Mouse (Mus musculus): Measurements from ENCODE around the gene Gm10309. TPM values are rescaled to one million over a fixed set of nuclear protein-coding genes. Genes with fewer than 3 reads are reported as not detected.

Gene Gm10309
- 0.16 TPM in 2 replicates for polyA plus RNA-seq (2016; fragmentation: Nextera tagmentation; extraction: Ambion mirVana)

- 90% methylated on average over 8 of the region's 8 CpGs for WGBS
- H3K27me3 ChIP-seq (ENCODE audit: low read depth, poor library complexity, severe bottlenecking): no peaks in the 10 kb centered on the region
- no peaks in the 10 kb centered on the region for H3K9me3 ChIP-seq (replicated peaks)
- no peak within 1 kb of the TSS for H3K4me3 ChIP-seq
- no peak for DNase-seq (ENCODE audit: low spot score)
- H3K4me1 ChIP-seq: peaks cover 17% of the 10 kb centered on the region
- H3K27ac ChIP-seq: no peak within 1 kb of the TSS
- no peaks in the 10 kb centered on the region for H3K36me3 ChIP-seq
Measured at GRCm38 (mm10) chr17:86505183-86505631, at the start of gene Gm10309. TSS of gene Gm10309 (minus strand) at chr17:86505232.

- Histone ChIP-seq H3K36me3 (no peaks in the 10 kb centered on the region), H3K27me3 (ENCODE audit: low read depth, poor library complexity, severe bottlenecking) (no peaks in the 10 kb centered on the region), H3K4me1 (no peaks in the 10 kb centered on the region), H3K9me3 (replicated peaks) (no peaks in the 10 kb centered on the region), H3K4me3 (no peak overlapping the region), H3K27ac (no peak overlapping the region)
- DNase-seq (ENCODE audit: low spot score): no peak
- WGBS: 89% methylated on average over 6 of the region's 6 CpGs
Measured at GRCm38 (mm10) chr17:86551995-86552394, 47.0 kb upstream of the Gm10309 start.

- H3K4me1 ChIP-seq: no peaks in the 10 kb centered on the region
- 88% methylated on average over 10 of the region's 10 CpGs for WGBS
- no peaks in the 10 kb centered on the region for H3K36me3 ChIP-seq
- no peaks in the 10 kb centered on the region for H3K9me3 ChIP-seq (replicated peaks)
- no peak for DNase-seq (ENCODE audit: low spot score)
- H3K27ac ChIP-seq: no peak overlapping the region
- no peaks in the 10 kb centered on the region for H3K27me3 ChIP-seq (ENCODE audit: low read depth, poor library complexity, severe bottlenecking)
- H3K4me3 ChIP-seq: no peak overlapping the region
Measured at GRCm38 (mm10) chr17:86551561-86551960, 46.5 kb upstream of the Gm10309 start.

- H3K36me3 ChIP-seq: no peaks in the 10 kb centered on the region
- no peaks in the 10 kb centered on the region for H3K9me3 ChIP-seq (replicated peaks)
- no peak overlapping the region for H3K4me3 ChIP-seq
- no peak overlapping the region for H3K27ac ChIP-seq
- 95% methylated on average over 10 of the region's 10 CpGs for WGBS
- no peaks in the 10 kb centered on the region for H3K27me3 ChIP-seq (ENCODE audit: low read depth, poor library complexity, severe bottlenecking)
- DNase-seq (ENCODE audit: low spot score): no peak
- no peaks in the 10 kb centered on the region for H3K4me1 ChIP-seq
Measured at GRCm38 (mm10) chr17:86549128-86549527, 44.1 kb upstream of the Gm10309 start.

GRCm38 (mm10) chr17:86546529-86546928, 41.5 kb upstream of the Gm10309 start:
- Histone ChIP-seq H3K9me3 (replicated peaks) (no peaks in the 10 kb centered on the region), H3K27me3 (ENCODE audit: low read depth, poor library complexity, severe bottlenecking) (no peaks in the 10 kb centered on the region), H3K4me1 (no peaks in the 10 kb centered on the region), H3K4me3 (no peak overlapping the region), H3K36me3 (no peaks in the 10 kb centered on the region), H3K27ac (no peak overlapping the region)
- 91% methylated on average over 7 of the region's 7 CpGs for WGBS
- no peak for DNase-seq (ENCODE audit: low spot score)

GRCm38 (mm10) chr17:86539881-86540430, 34.9 kb upstream of the Gm10309 start:
- DNase-seq (ENCODE audit: low spot score): no peak
- Histone ChIP-seq H3K4me1 (0 out of 2 replicates have a peak, but pooled peaks cover 6% of the 10 kb centered on the region), H3K27ac (no peak overlapping the region), H3K36me3 (no peaks in the 10 kb centered on the region), H3K27me3 (ENCODE audit: low read depth, poor library complexity, severe bottlenecking) (no peaks in the 10 kb centered on the region), H3K4me3 (no peak overlapping the region), H3K9me3 (replicated peaks) (no peaks in the 10 kb centered on the region)
- 84% methylated on average over 18 of the region's 18 CpGs for WGBS

- no peaks in the 10 kb centered on the region for H3K27me3 ChIP-seq (ENCODE audit: low read depth, poor library complexity, severe bottlenecking)
- peak; percentile 63 for DNase-seq (ENCODE audit: low spot score)
- WGBS: 52% methylated on average over 22 of the region's 22 CpGs
- H3K9me3 ChIP-seq (replicated peaks): no peaks in the 10 kb centered on the region
- no peaks in the 10 kb centered on the region for H3K36me3 ChIP-seq
- H3K4me1 ChIP-seq: 0 out of 2 replicates have a peak, but pooled peaks cover 6% of the 10 kb centered on the region
- H3K27ac ChIP-seq: no peak overlapping the region
- no peak overlapping the region for H3K4me3 ChIP-seq
Measured at GRCm38 (mm10) chr17:86535827-86536656, 31.0 kb upstream of the Gm10309 start.

GRCm38 (mm10) chr17:86535096-86535495, 30.1 kb upstream of the Gm10309 start:
- Histone ChIP-seq H3K27me3 (ENCODE audit: low read depth, poor library complexity, severe bottlenecking) (no peaks in the 10 kb centered on the region), H3K4me1 (peaks cover 9% of the 10 kb centered on the region), H3K9me3 (replicated peaks) (no peaks in the 10 kb centered on the region), H3K4me3 (no peak overlapping the region), H3K27ac (no peak overlapping the region), H3K36me3 (no peaks in the 10 kb centered on the region)
- WGBS: 86% methylated on average over 10 of the region's 10 CpGs
- DNase-seq (ENCODE audit: low spot score): no peak

- H3K9me3 ChIP-seq (replicated peaks): no peaks in the 10 kb centered on the region
- H3K4me3 ChIP-seq: no peak overlapping the region
- DNase-seq (ENCODE audit: low spot score): no peak
- H3K36me3 ChIP-seq: no peaks in the 10 kb centered on the region
- no peaks in the 10 kb centered on the region for H3K27me3 ChIP-seq (ENCODE audit: low read depth, poor library complexity, severe bottlenecking)
- 89% methylated on average over 11 of the region's 11 CpGs for WGBS
- no peak overlapping the region for H3K27ac ChIP-seq
- peaks cover 15% of the 10 kb centered on the region for H3K4me1 ChIP-seq
Measured at GRCm38 (mm10) chr17:86533549-86533851, 28.5 kb upstream of the Gm10309 start.

GRCm38 (mm10) chr17:86532783-86533548, 27.9 kb upstream of the Gm10309 start:
- no peak for DNase-seq (ENCODE audit: low spot score)
- Histone ChIP-seq H3K4me3 (no peak overlapping the region), H3K36me3 (no peaks in the 10 kb centered on the region), H3K27me3 (ENCODE audit: low read depth, poor library complexity, severe bottlenecking) (no peaks in the 10 kb centered on the region), H3K9me3 (replicated peaks) (no peaks in the 10 kb centered on the region), H3K4me1 (peaks cover 10% of the 10 kb centered on the region), H3K27ac (no peak overlapping the region)
- 74% methylated on average over 17 of the region's 17 CpGs for WGBS

GRCm38 (mm10) chr17:86531231-86531630, 26.2 kb upstream of the Gm10309 start:
- no peak for DNase-seq (ENCODE audit: low spot score)
- Histone ChIP-seq H3K4me3 (no peak overlapping the region), H3K4me1 (peaks cover 9% of the 10 kb centered on the region), H3K27me3 (ENCODE audit: low read depth, poor library complexity, severe bottlenecking) (no peaks in the 10 kb centered on the region), H3K9me3 (replicated peaks) (no peaks in the 10 kb centered on the region), H3K27ac (no peak overlapping the region), H3K36me3 (no peaks in the 10 kb centered on the region)
- 88% methylated on average over 6 of the region's 6 CpGs for WGBS

- Histone ChIP-seq H3K27ac (no peak overlapping the region), H3K4me3 (no peak overlapping the region), H3K27me3 (ENCODE audit: low read depth, poor library complexity, severe bottlenecking) (no peaks in the 10 kb centered on the region), H3K9me3 (replicated peaks) (no peaks in the 10 kb centered on the region), H3K4me1 (peaks cover 9% of the 10 kb centered on the region), H3K36me3 (no peaks in the 10 kb centered on the region)
- whole genome bisulfite sequencing: 82% methylated on average over 4 of the region's 4 CpGs
- DNase-seq (ENCODE audit: low spot score): no peak
Measured at GRCm38 (mm10) chr17:86529411-86529810, 24.4 kb upstream of the Gm10309 start.

GRCm38 (mm10) chr17:86529003-86529402, 24.0 kb upstream of the Gm10309 start:
- Histone ChIP-seq H3K4me1 (peaks cover 9% of the 10 kb centered on the region), H3K36me3 (no peaks in the 10 kb centered on the region), H3K27ac (no peak overlapping the region), H3K27me3 (ENCODE audit: low read depth, poor library complexity, severe bottlenecking) (no peaks in the 10 kb centered on the region), H3K4me3 (no peak overlapping the region), H3K9me3 (replicated peaks) (no peaks in the 10 kb centered on the region)
- 88% methylated on average over 10 of the region's 10 CpGs for WGBS
- DNase-seq (ENCODE audit: low spot score): no peak
